Mouse (Mus musculus) spleen, adult 2 months (tissue): ENCODE results near the gene Ppa1.

Experiments used
- CTCF ChIP-seq: fragments of 200-500 bp; IDR thresholded peaks from 2 replicates; pipeline ENCODE4 v1.5.1; 2011; ENCODE audit warnings: mild to moderate bottlenecking, inconsistent platforms; ENCODE audit not compliant: insufficient read depth, insufficient read length, insufficient replicate concordance; ENCODE audit errors: extremely low read depth
- POLR2A ChIP-seq: fragments of 200-500 bp; IDR thresholded peaks from 2 replicates; pipeline ENCODE4 v1.6.1; 2011; ENCODE audit warnings: low read depth, low read length, inconsistent platforms

- TF ChIP-seq CTCF (peak; percentile 69; the same call in 1 of the 2 replicates), POLR2A (no peak)
Observed at GRCm38 (mm10) chr10:61605851-61606250, 42.5 kb upstream of the Ppa1 start.
